In the genomic region with DNA sequence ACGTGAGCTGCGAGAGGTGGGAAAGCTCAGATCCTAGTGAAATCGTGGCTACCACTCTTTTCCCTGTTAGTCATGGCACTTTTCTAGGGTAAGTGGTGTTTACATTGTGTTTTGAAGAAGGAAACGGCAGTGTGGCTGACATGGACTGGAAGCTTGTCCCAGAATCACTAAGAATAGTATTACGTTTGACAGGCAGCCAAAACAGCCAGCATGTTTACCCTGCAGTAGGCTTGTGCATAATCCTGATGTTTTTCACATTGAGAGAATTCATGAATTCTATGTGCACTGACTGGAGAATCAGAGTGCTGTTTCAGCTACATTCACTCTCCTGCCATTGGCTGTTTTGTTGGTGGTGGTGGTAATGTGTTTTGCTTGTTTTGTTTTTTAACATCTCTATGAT, we compare ENCODE assay signal across 16 mouse cellular contexts.
A peak's percentile ranks its signal among the peaks of the same experiment; 100 is the strongest.
DNase-seq lines count a peak whose midpoint lies in the region; ATAC-seq lines count a peak whose summit lies in the region.
"Had no signal": no experiment of that assay in that cellular context is flagged by ENCODE, and none has a peak within 500 bp of the region (broad histone marks: within the 10 kb centered on the region; RNA-seq: fewer than 3 reads in every experiment).

No protein-coding gene starts in this region.

- H3K9me3 ChIP-seq in forebrain, embryonic 15.5 days = no peaks in the 10 kb centered on the region
- no peaks in the 10 kb centered on the region for H3K9me3 ChIP-seq in forebrain, embryonic 10.5 days
- H3K9me3 ChIP-seq in hindbrain, embryonic 14.5 days (ENCODE audit: control insufficient read depth, low read length) = no peaks in the 10 kb centered on the region
- H3K9me3 ChIP-seq in hindbrain, embryonic 13.5 days = no peaks in the 10 kb centered on the region
- H3K9me3 ChIP-seq in kidney, embryonic 16.5 days (ENCODE audit: low read length) = no peaks in the 10 kb centered on the region
- H3K9me3 ChIP-seq: embryonic facial prominence, embryonic 13.5 days; limb, embryonic 13.5 days had no signal

- H3K4me3 ChIP-seq in forebrain, embryonic 15.5 days = no peak overlapping the region
- no peak overlapping the region for H3K4me3 ChIP-seq in forebrain, embryonic 10.5 days
- H3K4me3 ChIP-seq in hindbrain, embryonic 14.5 days (replicated peaks; ENCODE audit: low read length) = no peak overlapping the region
- H3K4me3 ChIP-seq in hindbrain, embryonic 13.5 days = no peak overlapping the region
- no peak overlapping the region for H3K4me3 ChIP-seq in kidney, embryonic 16.5 days (ENCODE audit: low read length)
- H3K4me3 ChIP-seq: embryonic facial prominence, embryonic 13.5 days; limb, embryonic 13.5 days had no signal

- no peaks in the 10 kb centered on the region for H3K27me3 ChIP-seq in forebrain, embryonic 15.5 days
- H3K27me3 ChIP-seq in forebrain, embryonic 10.5 days (ENCODE audit: poor library complexity, severe bottlenecking) = no peaks in the 10 kb centered on the region
- H3K27me3 ChIP-seq in hindbrain, embryonic 14.5 days (ENCODE audit: control insufficient read depth, insufficient read depth, low read length) = no peaks in the 10 kb centered on the region
- no peaks in the 10 kb centered on the region for H3K27me3 ChIP-seq in hindbrain, embryonic 13.5 days
- H3K27me3 ChIP-seq in kidney, embryonic 16.5 days (ENCODE audit: insufficient read depth, low read length) = no peaks in the 10 kb centered on the region
- H3K27me3 ChIP-seq: embryonic facial prominence, embryonic 13.5 days; limb, embryonic 13.5 days had no signal

- no peak overlapping the region for H3K9ac ChIP-seq in forebrain, embryonic 15.5 days (replicated peaks)
- H3K9ac ChIP-seq in hindbrain, embryonic 14.5 days = no peak overlapping the region
- H3K9ac ChIP-seq in hindbrain, embryonic 13.5 days = no peak overlapping the region
- H3K9ac ChIP-seq in kidney, embryonic 16.5 days (replicated peaks; ENCODE audit: low read length) = no peak overlapping the region
- H3K9ac ChIP-seq: embryonic facial prominence, embryonic 13.5 days; limb, embryonic 13.5 days; liver, postnatal 0 days had no signal

- H3K4me2 ChIP-seq in forebrain, embryonic 15.5 days (replicated peaks) = 0 out of 2 replicates have a peak overlapping the region, but pooled peaks have one; percentile 4
- H3K4me2 ChIP-seq in hindbrain, embryonic 14.5 days (replicated peaks) = no peak overlapping the region
- no peak overlapping the region for H3K4me2 ChIP-seq in hindbrain, embryonic 13.5 days
- H3K4me2 ChIP-seq in kidney, embryonic 16.5 days (replicated peaks; ENCODE audit: low read depth, low read length) = no peak overlapping the region
- H3K4me2 ChIP-seq: embryonic facial prominence, embryonic 13.5 days; limb, embryonic 13.5 days; midbrain, embryonic 11.5 days had no signal

- WGBS in forebrain, embryonic 15.5 days = 37% methylated on average over 5 of the region's 5 CpGs
- 80% methylated on average over 5 of the region's 5 CpGs for WGBS in forebrain, embryonic 10.5 days
- 67% methylated on average over 5 of the region's 5 CpGs for WGBS in hindbrain, embryonic 14.5 days
- WGBS in hindbrain, embryonic 13.5 days = 73% methylated on average over 5 of the region's 5 CpGs
- WGBS in kidney, embryonic 16.5 days = 57% methylated on average over 5 of the region's 5 CpGs

- ATAC-seq in forebrain, embryonic 15.5 days (replicated peaks) = peak; percentile 75
- ATAC-seq in hindbrain, embryonic 14.5 days (ENCODE audit: low FRiP score) = no peak
- ATAC-seq in hindbrain, embryonic 13.5 days (ENCODE audit: low FRiP score) = no peak
- no peak for ATAC-seq in kidney, embryonic 16.5 days (ENCODE audit: low FRiP score, low TSS enrichment)
- ATAC-seq: liver, postnatal 0 days had no signal

- H3K27ac ChIP-seq in forebrain, embryonic 15.5 days (replicated peaks) = peak overlapping the region; percentile 23
- no peak overlapping the region for H3K27ac ChIP-seq in forebrain, embryonic 10.5 days
- 0 out of 2 replicates have a peak overlapping the region, but pooled peaks have one; percentile 16 for H3K27ac ChIP-seq in hindbrain, embryonic 14.5 days
- H3K27ac ChIP-seq in hindbrain, embryonic 13.5 days = no peak overlapping the region
- H3K27ac ChIP-seq in kidney, embryonic 16.5 days (ENCODE audit: low read length) = no peak overlapping the region
- H3K27ac ChIP-seq: embryonic facial prominence, embryonic 13.5 days; limb, embryonic 13.5 days had no signal

- H3K36me3 ChIP-seq in forebrain, embryonic 15.5 days = no peaks in the 10 kb centered on the region
- no peaks in the 10 kb centered on the region for H3K36me3 ChIP-seq in forebrain, embryonic 10.5 days (replicated peaks)
- no peaks in the 10 kb centered on the region for H3K36me3 ChIP-seq in hindbrain, embryonic 14.5 days (replicated peaks; ENCODE audit: control insufficient read depth, insufficient read depth)
- no peaks in the 10 kb centered on the region for H3K36me3 ChIP-seq in hindbrain, embryonic 13.5 days
- no peaks in the 10 kb centered on the region for H3K36me3 ChIP-seq in kidney, embryonic 16.5 days (ENCODE audit: insufficient read depth, low read length)
- H3K36me3 ChIP-seq: embryonic facial prominence, embryonic 13.5 days; limb, embryonic 13.5 days had no signal

- peaks cover 14% of the 10 kb centered on the region for H3K4me1 ChIP-seq in forebrain, embryonic 15.5 days
- H3K4me1 ChIP-seq in forebrain, embryonic 10.5 days = no peaks in the 10 kb centered on the region
- no peaks in the 10 kb centered on the region for H3K4me1 ChIP-seq in hindbrain, embryonic 14.5 days (replicated peaks; ENCODE audit: control insufficient read depth, insufficient read depth, low read length)
- H3K4me1 ChIP-seq in hindbrain, embryonic 13.5 days (replicated peaks) = no peaks in the 10 kb centered on the region
- H3K4me1 ChIP-seq in kidney, embryonic 16.5 days (ENCODE audit: insufficient read depth, low read length) = no peaks in the 10 kb centered on the region
- H3K4me1 ChIP-seq: embryonic facial prominence, embryonic 13.5 days; limb, embryonic 13.5 days had no signal

- DNase-seq in forebrain, embryonic 10.5 days (ENCODE audit: extremely low spot score, low spot score) = no peak
- no peak for DNase-seq in hindbrain, embryonic 14.5 days (ENCODE audit: low spot score)
- peak; percentile 46 for DNase-seq in right cerebral cortex, adult 18-20 months
- no peak for DNase-seq in right cerebral cortex, postnatal 36 days (ENCODE audit: low spot score in 2 of 2)
- no peak for DNase-seq in gastrocnemius, postnatal 10 days
- DNase-seq: adrenal gland, postnatal 14 days; cerebellum, postnatal 36 days; kidney, adult 2 months; liver, postnatal 0 days; thymus, adult 18-20 months had no signal

Comparison
In these comparisons a context has a peak if more than half of its experiments do, and no peak if none do; other contexts are left out.
1. H3K27ac ChIP-seq: peak in forebrain, embryonic 15.5 days (single experiment) and hindbrain, embryonic 14.5 days (single experiment); none in forebrain, embryonic 10.5 days (single experiment), hindbrain, embryonic 13.5 days (single experiment) and kidney, embryonic 16.5 days (single experiment).